In the genomic region with DNA sequence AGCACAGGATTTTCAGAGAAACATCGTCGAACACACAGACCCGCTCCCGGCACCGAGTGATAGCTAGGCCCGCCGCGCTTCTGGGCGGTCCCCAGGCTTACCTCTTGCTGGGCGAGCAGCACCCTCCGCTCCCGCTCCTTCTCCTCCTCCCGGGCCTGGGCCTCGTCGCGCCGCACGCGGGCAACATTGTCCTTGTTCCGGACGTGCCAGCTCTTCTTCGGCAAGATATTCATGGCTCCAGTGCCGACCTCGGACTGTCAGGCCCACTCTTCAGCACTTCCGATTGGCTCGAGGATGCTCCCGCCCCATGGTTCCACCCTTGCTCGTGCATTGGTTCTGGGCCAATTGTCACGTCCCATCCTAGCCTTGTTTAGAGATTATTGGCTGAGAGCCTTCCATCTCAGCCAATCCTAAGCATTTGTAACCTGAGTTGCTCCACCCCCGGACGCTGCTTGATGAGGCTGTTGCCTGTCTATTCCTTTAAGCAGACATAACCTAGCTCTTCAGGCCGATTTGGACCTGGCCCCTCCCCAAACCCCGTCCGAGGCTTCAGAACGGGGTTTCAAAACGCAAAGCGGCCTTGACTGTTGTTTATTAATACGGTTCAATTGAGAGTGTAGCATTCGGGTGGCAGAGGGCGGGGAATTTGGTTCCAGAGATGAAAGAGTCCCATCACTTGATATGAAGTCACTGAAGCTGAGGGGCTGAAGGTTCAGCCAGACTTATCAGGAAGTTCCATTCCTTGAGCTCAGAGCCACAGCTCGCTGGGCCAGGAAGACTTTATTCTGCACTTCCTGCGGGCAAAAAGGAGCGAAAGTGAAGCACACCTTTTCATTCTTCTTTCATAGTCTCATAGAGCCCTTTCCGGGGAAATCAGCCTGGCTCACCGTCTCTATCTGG, we compare ENCODE assay signal across 8 mouse cellular contexts. TPM values are rescaled to one million over a fixed set of nuclear protein-coding genes. Genes with fewer than 3 reads are reported as not detected.
A peak's percentile ranks its signal among the peaks of the same experiment; 100 is the strongest.
DNase-seq lines count a peak whose midpoint lies in the region; ATAC-seq and TF ChIP-seq lines count a peak whose summit lies in the region.

A gene (minus strand): TSS at position 626 of the 900 bp plus-strand sequence.

- H3K4me1 ChIP-seq in embryonic facial prominence, embryonic 14.5 days (ENCODE audit: control insufficient read depth, insufficient read depth, low read length): peaks cover 13% of the 10 kb centered on the region
- H3K4me1 ChIP-seq in heart, adult 2 months (ENCODE audit: control insufficient read depth, insufficient read depth, low read length): peaks cover 4% of the 10 kb centered on the region; the same call in 1 of the 2 replicates
- peaks cover 23% of the 10 kb centered on the region for H3K4me1 ChIP-seq in limb, embryonic 13.5 days
- peaks cover 21% of the 10 kb centered on the region for H3K4me1 ChIP-seq in midbrain, embryonic 16.5 days (ENCODE audit: control insufficient read depth, insufficient read depth, low read length)

- TF ChIP-seq EP300 in heart, adult 2 months (IDR thresholded peaks at IDR 0.05; ENCODE audit: insufficient read depth, low read depth, low read length): peak; percentile 65

- H3K79me2 ChIP-seq in heart, adult 2 months (replicated peaks; ENCODE audit: control insufficient read depth, insufficient read depth, low read length): no peaks in the 10 kb centered on the region; the same call in 1 of the 2 replicates

- DNase-seq in 3T3-L1 (ENCODE audit: low read depth, low spot score): peak; percentile 99
- DNase-seq in adrenal gland, postnatal 4 days (ENCODE audit: low spot score in 2 of 2): peak; percentile 79 to 91
- DNase-seq in embryonic facial prominence, embryonic 14.5 days (ENCODE audit: low spot score): peak; percentile 100
- DNase-seq in heart, adult 2 months: peak; percentile 94 to 98
- DNase-seq in kidney, adult 8-10 months: peak; percentile 98
- DNase-seq in spleen, postnatal 10 days (ENCODE audit: low spot score in 2 of 2): peak; percentile 84 to 94

- no peaks in the 10 kb centered on the region for H3K27me3 ChIP-seq in embryonic facial prominence, embryonic 14.5 days (replicated peaks; ENCODE audit: control insufficient read depth, insufficient read depth, low read length)
- no peaks in the 10 kb centered on the region for H3K27me3 ChIP-seq in heart, adult 2 months (ENCODE audit: control insufficient read depth, insufficient read depth, low read length)
- H3K27me3 ChIP-seq in limb, embryonic 13.5 days: no peaks in the 10 kb centered on the region
- H3K27me3 ChIP-seq in midbrain, embryonic 16.5 days (ENCODE audit: control insufficient read depth, insufficient read depth, low read depth, low read length): no peaks in the 10 kb centered on the region

- peak; percentile 99 for ATAC-seq in embryonic facial prominence, embryonic 14.5 days (ENCODE audit: low read depth)
- peak; percentile 98 for ATAC-seq in limb, embryonic 13.5 days (ENCODE audit: low FRiP score, low read depth)
- peak; percentile 99 for ATAC-seq in midbrain, embryonic 16.5 days

- H3K36me3 ChIP-seq in embryonic facial prominence, embryonic 14.5 days (ENCODE audit: control insufficient read depth, insufficient read depth, low read length): peaks cover 32% of the 10 kb centered on the region
- H3K36me3 ChIP-seq in heart, adult 2 months (ENCODE audit: control insufficient read depth, insufficient read depth, low read length): peaks cover 3% of the 10 kb centered on the region; the same call in 1 of the 2 replicates
- H3K36me3 ChIP-seq in limb, embryonic 13.5 days: peaks cover 32% of the 10 kb centered on the region
- H3K36me3 ChIP-seq in midbrain, embryonic 16.5 days (ENCODE audit: control insufficient read depth, insufficient read depth, low read length): peaks cover 6% of the 10 kb centered on the region; the same call in 1 of the 2 replicates

- intact Hi-C loops in heart, adult 2 months (cut with DNase I): loop anchor here (1.0 kb wide), 1 partner anchor 27 kb away; a partner anchor contains a TSS

- H3K4me3 ChIP-seq in embryonic facial prominence, embryonic 14.5 days (ENCODE audit: low read depth, low read length): peak within 1 kb of the TSS; percentile 77
- peak within 1 kb of the TSS; percentile 76 for H3K4me3 ChIP-seq in heart, adult 2 months
- H3K4me3 ChIP-seq in limb, embryonic 13.5 days: peak within 1 kb of the TSS; percentile 77
- H3K4me3 ChIP-seq in midbrain, embryonic 16.5 days (ENCODE audit: low read depth, low read length): peak within 1 kb of the TSS; percentile 79

- H3K27ac ChIP-seq in embryonic facial prominence, embryonic 14.5 days (replicated peaks; ENCODE audit: low read depth, low read length): peak within 1 kb of the TSS; percentile 88
- H3K27ac ChIP-seq in heart, adult 2 months: peak within 1 kb of the TSS; percentile 96
- H3K27ac ChIP-seq in limb, embryonic 13.5 days: peak within 1 kb of the TSS; percentile 81
- H3K27ac ChIP-seq in midbrain, embryonic 16.5 days (ENCODE audit: low read length): peak within 1 kb of the TSS; percentile 82

- H3K4me2 ChIP-seq in embryonic facial prominence, embryonic 14.5 days (ENCODE audit: low read depth, low read length): peak within 1 kb of the TSS; percentile 78
- H3K4me2 ChIP-seq in limb, embryonic 13.5 days (replicated peaks): peak within 1 kb of the TSS; percentile 86
- peak within 1 kb of the TSS; percentile 93 for H3K4me2 ChIP-seq in midbrain, embryonic 16.5 days (ENCODE audit: low read length)

- 5% methylated on average over 27 of the region's 45 CpGs for WGBS in embryonic facial prominence, embryonic 14.5 days
- WGBS in heart, adult 2 months: 1% methylated on average over 45 of the region's 45 CpGs
- WGBS in limb, embryonic 13.5 days: 4% methylated on average over 45 of the region's 45 CpGs
- 5% methylated on average over 45 of the region's 45 CpGs for WGBS in midbrain, embryonic 16.5 days

- H3K9ac ChIP-seq in embryonic facial prominence, embryonic 14.5 days (ENCODE audit: low read depth, low read length): peak within 1 kb of the TSS; percentile 85
- H3K9ac ChIP-seq in heart, adult 2 months (ENCODE audit: low read depth, low read length): peak within 1 kb of the TSS; percentile 84
- peak within 1 kb of the TSS; percentile 84 for H3K9ac ChIP-seq in limb, embryonic 13.5 days
- peak within 1 kb of the TSS; percentile 78 for H3K9ac ChIP-seq in midbrain, embryonic 16.5 days (ENCODE audit: low read depth, low read length)

- TF ChIP-seq CTCF in heart, adult 2 months (IDR thresholded peaks at IDR 0.05): no peak

- H3K9me3 ChIP-seq in embryonic facial prominence, embryonic 14.5 days (ENCODE audit: control insufficient read depth, low read length): no peaks in the 10 kb centered on the region
- H3K9me3 ChIP-seq in limb, embryonic 13.5 days: no peaks in the 10 kb centered on the region
- no peaks in the 10 kb centered on the region for H3K9me3 ChIP-seq in midbrain, embryonic 16.5 days (replicated peaks; ENCODE audit: control insufficient read depth, low read length, poor library complexity, severe bottlenecking)

- peak; percentile 98 for TF ChIP-seq POLR2A in heart, adult 2 months (IDR thresholded peaks at IDR 0.05; ENCODE audit: insufficient read depth, low read depth, low read length)

RNA-seq across cellular contexts. Expression of the gene that starts here (rescaled TPM):
- 10 to 100 TPM in 1 of 2 experiments, 1 to 10 TPM in 1; 9.6 to 10.4 TPM for total RNA-seq in adrenal gland, postnatal 4 days (2021)
- polyA plus RNA-seq in embryonic facial prominence, embryonic 14.5 days (2014; fragmentation: Nextera tagmentation; extraction: Ambion mirVana): 13.1 and 13.4 TPM in 2 replicates
- 10 to 100 TPM; 11.8 to 12.8 TPM for total RNA-seq in heart, adult 2 months (2021)
- polyA plus RNA-seq in heart, adult 2 months (2012; rRNA removed): 4.8 and 5.9 TPM in 2 replicates
- 19.0 and 20.3 TPM in 2 replicates for polyA plus RNA-seq in limb, embryonic 13.5 days (2015; fragmentation: Nextera tagmentation; extraction: Ambion mirVana)
- polyA plus RNA-seq in midbrain, embryonic 16.5 days (2015; fragmentation: Nextera tagmentation; extraction: Ambion mirVana): 12.6 and 13.2 TPM in 2 replicates

Comparison
In these comparisons a context has a peak if more than half of its experiments do, and no peak if none do; other contexts are left out.
1. Peak in every context shown above with its lines: DNase-seq, ATAC-seq, H3K4me3 ChIP-seq and H3K27ac ChIP-seq.